Mouse (Mus musculus) heart, embryonic 10.5 days (tissue): ENCODE data around the gene Gm28551. TPM values are rescaled to one million over a fixed set of nuclear protein-coding genes. Genes with fewer than 3 reads are reported as not detected.

ENCODE experiments used
- DNase-seq: peaks from one replicate; pipeline ENCODE4 v3.0.0-alpha.2; 2017; ENCODE audit warnings: low spot score
- H3K27ac ChIP-seq: fragments of 300-500 bp; sonication (generic); 2 replicates; pipeline ENCODE4 v1.5.1; 2016; ENCODE audit warnings: mild to moderate bottlenecking
- H3K27me3 ChIP-seq: fragments of 300-500 bp; sonication (generic); 2 replicates; pipeline ENCODE4 v1.6.1; 2016; ENCODE audit warnings: mild to moderate bottlenecking; ENCODE audit not compliant: poor library complexity, insufficient read depth, severe bottlenecking
- H3K36me3 ChIP-seq: fragments of 300-500 bp; sonication (generic); 2 replicates; pipeline ENCODE4 v1.6.1; 2016; ENCODE audit warnings: mild to moderate bottlenecking, moderate library complexity
- H3K4me1 ChIP-seq: fragments of 300-500 bp; sonication (generic); 2 replicates; pipeline ENCODE4 v1.6.1; 2016; ENCODE audit warnings: mild to moderate bottlenecking
- H3K4me3 ChIP-seq: fragments of 300-500 bp; sonication (generic); 2 replicates; pipeline ENCODE4 v1.5.1; 2016; ENCODE audit warnings: mild to moderate bottlenecking, moderate library complexity
- H3K9me3 ChIP-seq: fragments of 300-500 bp; sonication (generic); 2 replicates; pipeline ENCODE4 v1.6.1; 2016; ENCODE audit warnings: mild to moderate bottlenecking, moderate library complexity
- WGBS: fragments of 180-500 bp; shearing (Covaris S2); methylation state at CpG from one replicate; pipeline ENCODE4 v1.1.7; 2016; 5-methylcytosine and 5-hydroxymethylcytosine counted together
- polyA plus RNA-seq: library from polyadenylated mRNA; unstranded; fragments of >200 nt; fragmentation: Nextera tagmentation; extraction: Ambion mirVana; gene quantifications from 2 replicates; pipeline ENCODE4 v1.2.1, GENCODE M21; 2016

The Gm28551 gene
- polyA plus RNA-seq, 1 experiment from 2014 or later: 1.2 TPM

- no peaks in the 10 kb centered on the region for H3K27me3 ChIP-seq
- H3K9me3 ChIP-seq: no peaks in the 10 kb centered on the region
- no peak overlapping the region for H3K4me3 ChIP-seq
- no peak overlapping the region for H3K27ac ChIP-seq
- H3K36me3 ChIP-seq: peaks cover 22% of the 10 kb centered on the region
- no peak for DNase-seq
- no peaks in the 10 kb centered on the region for H3K4me1 ChIP-seq
- 95% methylated on average over 1 of the region's 1 CpGs for WGBS
Measured at GRCm38 (mm10) chr1:53324277-53324676, 28.2 kb downstream of the Gm28551 start.

DNA sequence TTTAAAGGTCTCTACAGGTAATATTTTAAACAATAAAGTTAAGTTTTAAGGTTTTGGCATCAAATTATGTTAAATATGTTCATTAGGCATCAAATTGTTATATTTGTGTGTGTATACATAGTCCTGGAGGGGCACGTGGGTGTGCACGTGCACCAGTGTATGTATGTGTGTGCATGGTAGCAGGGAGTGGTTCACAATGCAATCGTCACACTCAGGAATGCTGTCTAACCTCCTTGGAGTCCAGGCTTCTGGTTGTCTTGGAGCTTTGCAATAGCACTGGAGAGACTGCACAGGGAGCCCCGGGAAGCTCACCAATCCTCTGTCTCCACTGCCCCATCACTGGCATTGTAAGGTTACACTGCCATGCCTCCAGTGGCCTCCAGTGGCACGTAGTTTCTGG, 29.2 kb downstream of the Gm28551 start:
- Histone ChIP-seq H3K4me3 (no peak overlapping the region), H3K27me3 (no peaks in the 10 kb centered on the region), H3K27ac (no peak overlapping the region), H3K4me1 (no peaks in the 10 kb centered on the region), H3K36me3 (peaks cover 27% of the 10 kb centered on the region), H3K9me3 (no peaks in the 10 kb centered on the region)
- DNase-seq: no peak
- 89% methylated on average over 5 of the region's 5 CpGs for WGBS

GRCm38 (mm10) chr1:53321662-53322344, 30.7 kb downstream of the Gm28551 start:
- Histone ChIP-seq H3K4me1 (no peaks in the 10 kb centered on the region), H3K36me3 (peaks cover 36% of the 10 kb centered on the region), H3K27ac (no peak overlapping the region), H3K27me3 (no peaks in the 10 kb centered on the region), H3K9me3 (no peaks in the 10 kb centered on the region), H3K4me3 (no peak overlapping the region)
- WGBS: 93% methylated on average over 4 of the region's 4 CpGs
- DNase-seq: no peak

DNA sequence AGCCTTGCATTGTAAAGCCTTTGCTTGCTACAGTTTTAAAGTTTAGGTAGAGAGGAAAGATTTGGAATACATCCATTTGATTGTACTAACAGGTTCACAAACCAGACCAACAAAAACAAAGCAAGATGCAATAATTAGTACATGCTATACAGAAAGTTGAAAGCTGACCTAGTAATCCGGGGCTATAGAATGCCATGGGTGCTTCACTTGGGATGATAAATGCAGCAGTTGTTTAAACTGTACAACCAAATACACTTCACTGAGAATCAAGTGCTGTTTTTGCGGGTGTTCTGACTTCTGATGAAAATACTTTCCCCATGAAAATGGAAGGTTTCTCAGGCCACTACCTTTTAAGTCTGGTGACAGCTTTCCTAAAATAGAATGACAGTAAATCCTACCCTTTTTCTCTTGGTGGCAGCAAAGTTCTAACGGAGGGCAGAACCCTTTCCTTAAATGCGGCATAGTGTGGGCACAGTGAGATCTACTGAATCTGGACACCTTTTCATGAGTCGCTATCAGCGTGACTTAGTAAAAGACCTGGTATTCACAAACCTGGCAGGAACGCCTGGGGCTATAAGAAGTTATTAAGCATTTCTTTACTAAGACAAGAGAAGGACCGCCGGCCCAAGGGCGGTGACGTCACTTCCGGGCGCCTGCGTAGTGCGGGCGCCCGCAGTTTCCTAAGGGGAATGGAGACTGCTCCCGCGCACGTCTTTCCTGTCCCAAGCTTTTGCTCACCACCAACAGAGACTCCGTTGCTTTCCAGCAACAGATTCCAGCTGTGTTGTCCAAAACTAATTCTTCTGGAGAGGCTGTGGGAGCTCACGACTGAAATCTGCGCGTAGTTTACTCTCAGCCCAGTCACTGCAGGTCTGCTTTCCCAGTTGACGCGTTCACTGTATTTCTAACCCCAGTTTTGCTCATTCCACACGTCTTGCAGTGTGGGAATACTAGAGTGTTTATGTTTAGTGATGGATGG, 39.2 kb downstream of the Gm28551 start, which contains the start of gene Osgepl1:
Gene Osgepl1 (plus strand): TSS at position 636 of the 979 bp plus-strand sequence.
- Histone ChIP-seq H3K9me3 (no peaks in the 10 kb centered on the region), H3K36me3 (peaks cover 17% of the 10 kb centered on the region), H3K27me3 (no peaks in the 10 kb centered on the region), H3K4me1 (no peaks in the 10 kb centered on the region; the same call in 1 of the 2 replicates), H3K4me3 (peak within 1 kb of the TSS; percentile 76), H3K27ac (peak within 1 kb of the TSS; percentile 94)
- DNase-seq: peak; percentile 89
- 3% methylated on average over 27 of the region's 27 CpGs for WGBS

DNA sequence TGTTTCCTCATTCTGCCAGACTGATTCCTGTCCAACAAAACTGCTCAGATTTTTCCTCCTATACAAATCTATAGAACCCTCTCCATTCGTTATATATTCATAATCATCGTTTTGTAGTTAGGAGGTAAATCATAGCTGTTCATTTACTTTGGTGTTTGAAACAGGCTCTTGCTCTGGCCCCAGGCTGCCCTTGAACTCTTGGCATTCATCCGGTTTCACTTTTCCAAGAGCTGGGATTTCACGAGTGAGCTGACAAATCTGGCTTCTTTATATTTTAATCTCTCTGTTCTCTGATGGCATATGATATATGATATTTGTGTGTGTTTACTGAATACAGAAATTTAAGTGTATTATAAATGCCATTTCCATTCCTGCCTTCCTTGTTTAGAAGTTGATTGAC, 52.0 kb downstream of the Gm28551 start:
- H3K27ac ChIP-seq: no peak overlapping the region
- no peaks in the 10 kb centered on the region for H3K9me3 ChIP-seq
- 85% methylated on average over 4 of the region's 4 CpGs for WGBS
- H3K4me3 ChIP-seq: no peak overlapping the region
- H3K4me1 ChIP-seq: no peaks in the 10 kb centered on the region
- H3K27me3 ChIP-seq: no peaks in the 10 kb centered on the region
- H3K36me3 ChIP-seq: peaks cover 8% of the 10 kb centered on the region; the same call in 1 of the 2 replicates
- DNase-seq: no peak

DNA sequence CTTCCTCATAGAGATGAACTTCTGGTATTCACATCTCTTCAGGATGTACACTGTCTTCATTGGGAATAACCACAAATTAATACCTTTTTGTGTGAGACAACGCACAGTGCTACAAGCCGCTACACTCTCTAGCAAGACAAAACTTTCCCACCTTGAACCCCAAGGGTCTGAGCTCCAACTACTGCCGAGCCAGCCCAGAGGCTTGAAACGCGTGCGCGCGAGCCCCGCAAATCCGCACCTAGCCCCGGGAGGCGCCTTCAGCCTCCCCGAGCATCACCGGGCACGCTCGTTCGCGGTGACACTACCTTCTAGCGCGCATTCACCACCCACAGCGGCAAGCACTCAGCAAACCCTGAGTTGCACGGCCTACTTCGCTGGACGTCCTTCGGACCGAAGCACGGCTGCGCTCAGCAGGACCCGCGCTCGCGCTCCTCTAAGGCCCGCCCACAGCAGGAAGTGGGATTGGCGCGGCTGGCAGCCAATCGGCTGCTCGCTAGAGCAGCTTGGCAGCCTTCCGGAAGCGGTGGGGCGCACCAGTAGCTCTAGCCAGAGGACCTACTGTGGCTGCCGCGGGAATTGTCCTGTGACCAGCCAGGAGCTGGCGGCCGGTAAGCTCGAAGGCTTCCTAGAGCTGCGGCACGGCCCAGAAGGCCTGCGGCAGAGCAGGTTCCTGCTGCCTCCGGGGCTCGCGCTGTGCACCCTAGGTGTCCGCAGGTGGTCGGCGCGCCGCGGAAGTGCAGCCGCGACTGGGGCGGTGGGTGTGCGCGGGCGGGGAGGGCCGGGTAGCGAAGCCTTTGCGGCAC, 55.7 kb downstream of the Gm28551 start, which contains the start of the genes Pms1, Ormdl1 and Gm28778:
Gene Pms1 (minus strand): TSS at position 438 of the 803 bp plus-strand sequence.
Gene Ormdl1 (plus strand): TSS at position 515 of the 803 bp plus-strand sequence.
Gene Gm28778 (plus strand): TSS at position 531 of the 803 bp plus-strand sequence.
- Histone ChIP-seq H3K36me3 (peaks cover 10% of the 10 kb centered on the region; the same call in 1 of the 2 replicates), H3K9me3 (no peaks in the 10 kb centered on the region), H3K4me1 (no peaks in the 10 kb centered on the region), H3K4me3 (peak within 1 kb of the TSS; percentile 82), H3K27me3 (no peaks in the 10 kb centered on the region), H3K27ac (peak within 1 kb of the TSS; percentile 95)
- under 1% methylated on average over 66 of the region's 66 CpGs for WGBS
- DNase-seq: peak; percentile 97

DNA sequence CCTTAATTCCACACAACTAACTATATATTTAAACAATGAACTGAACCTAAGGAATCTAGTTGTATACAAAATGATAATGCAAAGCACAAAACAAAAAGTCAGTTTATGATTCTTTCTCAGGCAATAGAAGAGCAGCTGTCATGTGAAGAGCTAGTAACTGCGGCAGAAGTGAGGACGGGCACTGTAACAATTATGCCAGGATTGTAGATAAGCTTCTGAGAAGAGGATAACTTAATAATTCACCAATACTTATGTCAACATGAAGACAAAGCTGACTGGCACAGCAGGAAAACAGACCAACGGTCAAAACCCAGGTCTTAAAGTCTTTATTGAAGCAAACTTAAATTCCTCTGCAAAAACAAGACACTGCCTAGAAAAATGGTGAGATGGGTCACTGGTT, 61.3 kb downstream of the Gm28551 start:
- no peaks in the 10 kb centered on the region for H3K27me3 ChIP-seq
- H3K27ac ChIP-seq: no peak overlapping the region
- H3K9me3 ChIP-seq: peaks cover 2% of the 10 kb centered on the region; the same call in 1 of the 2 replicates
- no peak overlapping the region for H3K4me3 ChIP-seq
- peaks cover 10% of the 10 kb centered on the region; the same call in 1 of the 2 replicates for H3K36me3 ChIP-seq
- no peak for DNase-seq
- 76% methylated on average over 3 of the region's 3 CpGs for WGBS
- no peaks in the 10 kb centered on the region for H3K4me1 ChIP-seq

Other genes with a start within 250 kb of the Gm28551 start
- not detected in 2 replicates for gene 1700019A02Rik, start 165.0 kb downstream of the Gm28551 start, polyA plus RNA-seq
- gene Pms1, start 55.6 kb downstream of the Gm28551 start, polyA plus RNA-seq: 17.6 and 18.2 TPM in 2 replicates
- gene Ormdl1, start 55.6 kb downstream of the Gm28551 start, polyA plus RNA-seq: 57.6 and 58.4 TPM in 2 replicates
- not detected in 2 replicates for gene Gm28778, start 55.6 kb downstream of the Gm28551 start, polyA plus RNA-seq
- gene Osgepl1, start 39.0 kb downstream of the Gm28551 start, polyA plus RNA-seq: 27.9 and 31.1 TPM in 2 replicates
- not detected in 2 replicates for gene Asdurf, start within 50 bp of the Gm28551 start, polyA plus RNA-seq
- 81.8 and 82.8 TPM in 2 replicates for gene Asnsd1, start 85 bp upstream of the Gm28551 start, polyA plus RNA-seq